Mouse (Mus musculus) right cerebral cortex, postnatal 4 days (tissue): Measurements from ENCODE around the gene Ptpra.
A peak's percentile ranks its signal among the peaks of the same experiment; 100 is the strongest.

Source experiments
- DNase-seq: peaks from one replicate; pipeline ENCODE4 v3.0.0-alpha.2; 2022

Ptpra gene

GRCm38 (mm10) chr2:130449794-130450433 is at the start of gene Ptpra:
Gene Ptpra (plus strand): TSS chr2:130450278.
- DNase-seq = peak; percentile 90

GRCm38 (mm10) chr2:130401891-130402290 is 48.2 kb upstream of the Ptpra start:
- no peak for DNase-seq

GRCm38 (mm10) chr2:130404939-130405338 is 45.1 kb upstream of the Ptpra start, which contains the start of the genes Gm28372 and 1700020A23Rik:
Gene Gm28372 (plus strand): TSS chr2:130405239.
Gene 1700020A23Rik (plus strand): TSS chr2:130405259.
- DNase-seq = no peak

- no peak for DNase-seq
These were observed 43.9 kb upstream of the Ptpra start, which contains the start of gene Tmem239 for GRCm38 (mm10) chr2:130406178-130406577. Gene Tmem239 (plus strand): TSS chr2:130406478.

GRCm38 (mm10) chr2:130408194-130408593 is 41.9 kb upstream of the Ptpra start:
- DNase-seq = no peak

GRCm38 (mm10) chr2:130411558-130412495 is 38.3 kb upstream of the Ptpra start:
- DNase-seq = peak; percentile 88

- no peak for DNase-seq
These were observed 37.3 kb upstream of the Ptpra start for GRCm38 (mm10) chr2:130412775-130413174.

- DNase-seq = no peak
These were observed 35.8 kb upstream of the Ptpra start for GRCm38 (mm10) chr2:130414094-130414856.

GRCm38 (mm10) chr2:130421781-130422620 is 28.1 kb upstream of the Ptpra start:
- DNase-seq = no peak

- peak; percentile 85 for DNase-seq
These were observed 26.5 kb upstream of the Ptpra start for GRCm38 (mm10) chr2:130423397-130424125.

- peak; percentile 89 for DNase-seq
These were observed 25.8 kb upstream of the Ptpra start, which contains the start of the genes Vps16 and Pced1a for GRCm38 (mm10) chr2:130424126-130424853. Gene Vps16 (plus strand): TSS chr2:130424339. Gene Pced1a (minus strand): TSS chr2:130424701.

GRCm38 (mm10) chr2:130425112-130425511 is 25.0 kb upstream of the Ptpra start:
- no peak for DNase-seq

GRCm38 (mm10) chr2:130429851-130430250 is 20.2 kb upstream of the Ptpra start:
- DNase-seq = no peak

- DNase-seq = no peak
These were observed 19.6 kb upstream of the Ptpra start for GRCm38 (mm10) chr2:130430484-130430883.

- no peak for DNase-seq
These were observed 17.9 kb upstream of the Ptpra start for GRCm38 (mm10) chr2:130432157-130432556.

GRCm38 (mm10) chr2:130433152-130433551 is 16.9 kb upstream of the Ptpra start:
- peak; percentile 44 for DNase-seq

GRCm38 (mm10) chr2:130436769-130437168 is 13.3 kb upstream of the Ptpra start:
- DNase-seq = no peak

- no peak for DNase-seq
These were observed 11.2 kb upstream of the Ptpra start for GRCm38 (mm10) chr2:130438861-130439260.

- no peak for DNase-seq
These were observed 10.1 kb upstream of the Ptpra start for GRCm38 (mm10) chr2:130439840-130440480.

GRCm38 (mm10) chr2:130442162-130442561 is 7.9 kb upstream of the Ptpra start:
- no peak for DNase-seq
